Mouse (Mus musculus) v-Abl transformed pro-B cells (cell line): Measurements from ENCODE around the gene Tfpi.
"Not testable (repeated sequence)": the region's sequence is repeated elsewhere in the genome, so short reads cannot be mapped to it uniquely, and the experiment has no call there.

Experiments used
- in situ Hi-C, 2 experiments: fragments of 400-800 bp; cut with MboI; formaldehyde crosslinking; loops; one replicate each; pipeline ENCODE4 v1.15.1; 2025; ENCODE audit not compliant: unreplicated experiment in 2 of 2

Tfpi gene

GRCm38 (mm10) chr2:84404834-84405233 is 71.7 kb downstream of the Tfpi start:
- in situ Hi-C loops, result no loop called here

GRCm38 (mm10) chr2:84402713-84403112 is 73.9 kb downstream of the Tfpi start:
- in situ Hi-C loops, result no loop called here

- in situ Hi-C loops, result no loop called here
These were observed 80.0 kb downstream of the Tfpi start for GRCm38 (mm10) chr2:84396557-84396956.

GRCm38 (mm10) chr2:84393236-84393635 is 83.3 kb downstream of the Tfpi start:
- in situ Hi-C loops, result no loop called here

GRCm38 (mm10) chr2:84389075-84389474 is 87.5 kb downstream of the Tfpi start:
- in situ Hi-C loops, result no loop called here

- in situ Hi-C loops, result not testable (repeated sequence)
These were observed 88.0 kb downstream of the Tfpi start for GRCm38 (mm10) chr2:84388537-84388936.

- in situ Hi-C loops, result no loop called here
These were observed 88.6 kb downstream of the Tfpi start for GRCm38 (mm10) chr2:84388023-84388416.

- in situ Hi-C loops, result no loop called here
These were observed 89.1 kb downstream of the Tfpi start for GRCm38 (mm10) chr2:84387394-84388022.

- in situ Hi-C loops, result no loop called here
These were observed 89.8 kb downstream of the Tfpi start for GRCm38 (mm10) chr2:84386563-84387393.

GRCm38 (mm10) chr2:84384911-84385693 is 91.5 kb downstream of the Tfpi start:
- in situ Hi-C loops, result loop anchor here in 1 of 2 experiments (5.0 kb wide), 1 partner anchor 37 kb away; no protein-coding TSS in a partner anchor

GRCm38 (mm10) chr2:84383828-84384227 is 92.7 kb downstream of the Tfpi start:
- in situ Hi-C loops, result loop anchor here in 1 of 2 experiments (5.0 kb wide), 1 partner anchor 38 kb away; no protein-coding TSS in a partner anchor
